Mouse (Mus musculus) myocyte (in vitro differentiated cells): ENCODE data around the gene Mlc1. TPM values are rescaled to one million over a fixed set of nuclear protein-coding genes. Genes with fewer than 3 reads are reported as not detected.

Source experiments
- H3K27me3 ChIP-seq: one replicate; pipeline ENCODE4 v1.6.1; 2011; ENCODE audit not compliant: control insufficient read depth, insufficient read depth, insufficient read length
- H3K36me3 ChIP-seq: one replicate; pipeline ENCODE4 v1.6.1; 2011; ENCODE audit not compliant: control insufficient read depth, insufficient read depth
- H3K4me2 ChIP-seq: one replicate; pipeline ENCODE4 v1.6.1; 2011; ENCODE audit warnings: low read depth, control low read depth
- H3K4me3 ChIP-seq: one replicate; pipeline ENCODE4 v1.5.1; 2011; ENCODE audit warnings: mild to moderate bottlenecking, control low read depth, moderate library complexity
- H3K79me2 ChIP-seq: one replicate; pipeline ENCODE4 v1.6.1; 2011; ENCODE audit not compliant: control insufficient read depth, insufficient read depth
- H3ac ChIP-seq: one replicate; pipeline ENCODE4 v1.6.1; 2011; ENCODE audit not compliant: control insufficient read depth, insufficient read length
- CEBPB ChIP-seq: IDR thresholded peaks from 2 replicates; pipeline ENCODE4 v1.6.1; 2011; ENCODE audit warnings: mild to moderate bottlenecking, moderate library complexity; ENCODE audit not compliant: poor library complexity, insufficient read depth, severe bottlenecking
- E2F4 ChIP-seq: IDR thresholded peaks from one replicate; pipeline ENCODE4 v1.6.1; 2011; ENCODE audit warnings: mild to moderate bottlenecking, control low read depth, moderate library complexity; ENCODE audit not compliant: insufficient read depth
- MAX ChIP-seq: IDR thresholded peaks from one replicate; pipeline ENCODE4 v1.6.1; 2011; ENCODE audit warnings: low read depth, mild to moderate bottlenecking, control low read depth
- MYOD1 ChIP-seq, 3 experiments: IDR thresholded peaks; one replicate each; pipeline ENCODE4 v1.6.1; 2011; ENCODE audit warnings: control low read depth in 2 of 3, low read depth in 2 of 3, mild to moderate bottlenecking in 2 of 3, moderate library complexity in 1 of 3; ENCODE audit not compliant: insufficient read length in 2 of 3, control insufficient read depth in 1 of 3
- MYOG ChIP-seq, 3 experiments: IDR thresholded peaks; one replicate each; pipeline ENCODE4 v1.6.1; 2011; ENCODE audit warnings: control low read depth in 2 of 3, low read depth in 2 of 3, mild to moderate bottlenecking in 2 of 3; ENCODE audit not compliant: insufficient read length in 2 of 3, control insufficient read depth in 1 of 3, insufficient read depth in 1 of 3
- POLR2A ChIP-seq: IDR thresholded peaks from one replicate; pipeline ENCODE4 v1.6.1; 2011; ENCODE audit warnings: low read depth, mild to moderate bottlenecking, control low read depth, moderate library complexity; ENCODE audit not compliant: insufficient read length
- POLR2AphosphoS2 ChIP-seq: IDR thresholded peaks from one replicate; pipeline ENCODE4 v1.6.1; 2011; ENCODE audit warnings: low read depth, control low read depth; ENCODE audit not compliant: insufficient read length
- REST ChIP-seq: IDR thresholded peaks from one replicate; pipeline ENCODE4 v1.6.1; 2011; ENCODE audit warnings: mild to moderate bottlenecking, control low read depth, moderate library complexity; ENCODE audit not compliant: insufficient read depth, insufficient read length
- SRF ChIP-seq: IDR thresholded peaks from one replicate; pipeline ENCODE4 v1.6.1; 2011; ENCODE audit warnings: low read depth; ENCODE audit not compliant: control insufficient read depth, insufficient read length
- TCF12 ChIP-seq: IDR thresholded peaks from one replicate; pipeline ENCODE4 v1.6.1; 2011; ENCODE audit warnings: mild to moderate bottlenecking, control low read depth; ENCODE audit not compliant: poor library complexity, insufficient read depth, severe bottlenecking
- TCF3 ChIP-seq: IDR thresholded peaks from one replicate; pipeline ENCODE4 v1.6.1; 2011; ENCODE audit warnings: low read depth, control low read depth; ENCODE audit not compliant: insufficient read length
- USF1 ChIP-seq: IDR thresholded peaks from one replicate; pipeline ENCODE4 v1.6.1; 2011; ENCODE audit warnings: low read depth, mild to moderate bottlenecking, control low read depth, moderate library complexity
- polyA plus RNA-seq: library from polyadenylated mRNA; unstranded; fragments of >200 nt; fragmentation: generic; extraction: Trizol; gene quantifications from one replicate; pipeline ENCODE4 v1.2.1, GENCODE M21; 2012; ENCODE audit warnings: missing spikeins

Mlc1 gene
- not detected for polyA plus RNA-seq

DNA sequence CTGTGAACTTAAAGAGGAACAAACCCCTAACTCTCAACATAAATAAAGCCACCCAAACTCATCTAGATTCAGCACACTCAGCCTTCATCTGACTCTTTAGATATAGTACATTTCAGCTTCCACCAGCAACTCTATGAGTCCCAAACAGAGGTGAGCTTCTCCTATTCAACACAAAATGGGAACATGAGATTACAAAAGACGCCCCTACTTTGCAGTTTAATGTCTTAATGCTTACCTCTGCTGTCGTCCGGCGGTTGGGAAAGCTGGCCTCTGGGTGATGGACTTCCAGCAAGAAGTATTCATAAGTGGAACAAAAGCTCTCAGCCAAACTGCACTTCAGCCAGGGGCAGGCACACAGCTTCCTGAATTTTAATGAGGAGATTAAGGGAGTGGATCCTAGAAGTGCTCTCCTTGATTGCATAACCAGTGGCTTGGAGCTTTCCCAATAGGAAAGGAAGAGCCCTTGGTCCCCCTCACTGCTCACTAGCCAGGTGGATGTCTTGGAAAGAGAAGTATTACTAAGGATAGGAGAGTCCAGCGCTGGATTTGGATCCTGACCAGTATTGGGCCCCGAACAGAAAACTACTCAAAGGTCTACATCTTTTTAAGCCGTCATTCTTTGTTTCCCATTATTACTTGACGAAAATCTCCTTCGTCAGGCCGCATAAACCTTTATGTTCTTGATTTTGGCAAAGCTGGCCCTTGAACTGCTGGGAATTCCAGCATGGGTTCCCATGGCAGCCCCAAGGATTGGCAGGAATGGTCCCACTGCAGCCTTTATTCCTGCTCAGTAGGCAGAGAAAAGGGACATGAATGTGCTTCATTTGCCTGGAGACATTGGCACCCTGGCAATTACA, at the start of gene Mlc1:
Gene Mlc1 (minus strand): TSS at position 727 of the 857 bp plus-strand sequence.
- Histone ChIP-seq H3K4me2 (no peak within 1 kb of the TSS), H3K79me2 (no peaks in the 10 kb centered on the region), H3K4me3 (no peak within 1 kb of the TSS), H3K36me3 (no peaks in the 10 kb centered on the region), H3K27me3 (peaks cover 42% of the 10 kb centered on the region), H3ac (no peak within 1 kb of the TSS)
- TF ChIP-seq TCF12: no peak
- no peak for TF ChIP-seq SRF
- no peak for TF ChIP-seq POLR2A
- TF ChIP-seq REST: no peak
- TF ChIP-seq E2F4: no peak
- no peak for TF ChIP-seq MAX
- no peak for TF ChIP-seq MYOG (IDR thresholded peaks at IDR 0.05; ENCODE audit: control insufficient read depth in 1 of 3, insufficient read depth in 1 of 3, insufficient read length in 2 of 3, low read depth in 2 of 3)
- no peak for TF ChIP-seq CEBPB
- no peak for TF ChIP-seq TCF3
- no peak for TF ChIP-seq MYOD1 (IDR thresholded peaks at IDR 0.05; ENCODE audit: control insufficient read depth in 1 of 3, insufficient read length in 2 of 3, low read depth in 2 of 3)
- no peak for TF ChIP-seq USF1
- TF ChIP-seq POLR2AphosphoS2: no peak

DNA sequence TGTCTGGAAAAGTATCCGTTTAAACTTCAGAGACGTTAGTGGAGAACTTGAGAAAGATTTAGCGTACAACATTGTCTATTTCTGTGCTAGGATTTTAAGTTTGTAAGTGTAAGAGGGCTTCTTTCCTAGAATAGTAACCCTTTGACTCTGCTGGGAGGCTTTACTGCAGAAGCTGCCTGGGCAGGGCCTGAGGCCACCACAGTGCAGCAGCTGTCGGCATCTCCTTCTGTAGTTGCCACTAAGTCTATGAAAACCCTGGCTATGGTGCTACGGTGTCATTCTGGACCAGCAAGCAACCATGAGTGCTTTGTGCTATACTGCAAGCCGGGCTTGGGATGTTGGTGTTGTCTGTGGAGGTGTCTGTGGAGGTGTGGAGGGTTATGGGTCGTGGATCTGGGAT, 41.7 kb upstream of the Mlc1 start:
- H3K79me2 ChIP-seq: no peaks in the 10 kb centered on the region
- no peak overlapping the region for H3ac ChIP-seq
- peaks cover 41% of the 10 kb centered on the region for H3K27me3 ChIP-seq
- no peak overlapping the region for H3K4me3 ChIP-seq
- no peak for TF ChIP-seq MAX
- peak in 1 of 3 experiments; percentile 15 for TF ChIP-seq MYOD1 (IDR thresholded peaks at IDR 0.05; ENCODE audit: control insufficient read depth in 1 of 3, insufficient read length in 2 of 3, low read depth in 2 of 3)
- no peak for TF ChIP-seq SRF
- TF ChIP-seq MYOG (IDR thresholded peaks at IDR 0.05; ENCODE audit: control insufficient read depth in 1 of 3, insufficient read depth in 1 of 3, insufficient read length in 2 of 3, low read depth in 2 of 3): peak; percentile 18 to 22 (median 21)
- no peak for TF ChIP-seq TCF12
- no peaks in the 10 kb centered on the region for H3K36me3 ChIP-seq
- H3K4me2 ChIP-seq: no peak overlapping the region

DNA sequence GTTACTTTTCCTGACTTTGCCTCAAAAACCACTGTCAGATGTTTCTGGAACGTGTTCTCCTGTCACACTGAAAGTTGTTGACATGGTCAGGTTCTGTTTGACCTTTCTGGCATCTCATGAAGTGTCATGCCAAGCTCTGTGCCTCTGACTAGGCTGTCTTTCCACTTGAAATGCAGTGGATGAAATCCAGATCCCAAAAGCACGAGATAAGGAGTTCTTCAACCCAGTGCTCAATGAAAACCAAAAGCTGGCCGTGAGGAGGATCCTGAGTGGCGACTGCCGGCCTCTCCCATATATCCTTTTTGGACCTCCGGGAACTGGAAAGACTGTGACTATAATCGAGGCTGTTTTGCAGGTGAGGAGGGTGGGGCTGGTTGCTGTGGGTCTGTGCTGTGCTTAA, 41.3 kb upstream of the Mlc1 start:
- Histone ChIP-seq H3K36me3 (no peaks in the 10 kb centered on the region), H3K4me3 (no peak overlapping the region), H3K27me3 (peaks cover 41% of the 10 kb centered on the region), H3K4me2 (no peak overlapping the region), H3ac (no peak overlapping the region), H3K79me2 (no peaks in the 10 kb centered on the region)
- TF ChIP-seq REST: no peak
- TF ChIP-seq MAX: no peak
- no peak for TF ChIP-seq TCF3
- no peak for TF ChIP-seq POLR2AphosphoS2
- no peak for TF ChIP-seq USF1
- TF ChIP-seq MYOG (IDR thresholded peaks at IDR 0.05; ENCODE audit: control insufficient read depth in 1 of 3, insufficient read depth in 1 of 3, insufficient read length in 2 of 3, low read depth in 2 of 3): no peak
- TF ChIP-seq E2F4: no peak
- TF ChIP-seq TCF12: no peak
- TF ChIP-seq CEBPB: no peak
- no peak for TF ChIP-seq SRF
- TF ChIP-seq POLR2A: no peak
- TF ChIP-seq MYOD1 (IDR thresholded peaks at IDR 0.05; ENCODE audit: control insufficient read depth in 1 of 3, insufficient read length in 2 of 3, low read depth in 2 of 3): no peak

- H3K27me3 ChIP-seq: peaks cover 36% of the 10 kb centered on the region
- H3K4me2 ChIP-seq: no peak overlapping the region
- no peak overlapping the region for H3ac ChIP-seq
- TF ChIP-seq POLR2A (no peak), TCF12 (no peak), SRF (no peak), USF1 (no peak), MYOD1 (IDR thresholded peaks at IDR 0.05; ENCODE audit: control insufficient read depth in 1 of 3, insufficient read length in 2 of 3, low read depth in 2 of 3) (no peak), REST (no peak), CEBPB (no peak), E2F4 (no peak), MAX (no peak), MYOG (IDR thresholded peaks at IDR 0.05; ENCODE audit: control insufficient read depth in 1 of 3, insufficient read depth in 1 of 3, insufficient read length in 2 of 3, low read depth in 2 of 3) (no peak), POLR2AphosphoS2 (no peak), TCF3 (no peak)
- no peak overlapping the region for H3K4me3 ChIP-seq
- H3K36me3 ChIP-seq: no peaks in the 10 kb centered on the region
- H3K79me2 ChIP-seq: no peaks in the 10 kb centered on the region
Measured at GRCm38 (mm10) chr15:89016722-89017121, 37.9 kb upstream of the Mlc1 start.
